Mouse (Mus musculus) CH12.LX (cell line): Measurements from ENCODE around the gene Fam71d.

ENCODE experiments used
- CHD2 ChIP-seq: IDR thresholded peaks from 2 replicates; pipeline ENCODE4 v1.6.1; 2011; ENCODE audit warnings: low read length, improper control_type of control experiment
- CTCF ChIP-seq, 2 experiments: IDR thresholded peaks in 1 of 2; conservative IDR thresholded peaks in 1 of 2; 2 replicates each; pipeline ENCODE4 v1.5.1; 2011 to 2012; ENCODE audit warnings: low read depth in 2 of 2, low read length in 2 of 2, improper control_type of control experiment in 1 of 2, inconsistent platforms in 1 of 2, mild to moderate bottlenecking in 1 of 2, moderate library complexity in 1 of 2
- EP300 ChIP-seq: IDR thresholded peaks from 2 replicates; pipeline ENCODE4 v1.6.1; 2011; ENCODE audit warnings: low read length, improper control_type of control experiment
- JUN ChIP-seq: IDR thresholded peaks from 2 replicates; pipeline ENCODE4 v1.6.1; 2011; ENCODE audit warnings: low read depth, mild to moderate bottlenecking, low read length, improper control_type of control experiment, moderate library complexity; ENCODE audit not compliant: insufficient read depth
- KAT2A ChIP-seq: IDR thresholded peaks from 2 replicates; pipeline ENCODE4 v1.6.1; 2012; ENCODE audit warnings: low read length, improper control_type of control experiment, inconsistent platforms; ENCODE audit not compliant: insufficient replicate concordance
- MAZ ChIP-seq: IDR thresholded peaks from 2 replicates; pipeline ENCODE4 v1.6.1; 2012; ENCODE audit warnings: low read depth, mild to moderate bottlenecking, inconsistent platforms, low read length, improper control_type of control experiment, moderate library complexity
- MEF2A ChIP-seq: IDR thresholded peaks from 2 replicates; pipeline ENCODE4 v1.6.1; 2014; ENCODE audit warnings: low read depth, mild to moderate bottlenecking, inconsistent platforms, low read length, improper control_type of control experiment, borderline replicate concordance
- MYC ChIP-seq: IDR thresholded peaks from 2 replicates; pipeline ENCODE4 v1.6.1; 2011; ENCODE audit warnings: low read depth, mild to moderate bottlenecking, improper control_type of control experiment, low read length
- POLR2A ChIP-seq: IDR thresholded peaks from 2 replicates; pipeline ENCODE4 v1.6.1; 2011; ENCODE audit warnings: low read depth, mild to moderate bottlenecking, improper control_type of control experiment, low read length
- POLR2AphosphoS2 ChIP-seq: IDR thresholded peaks from 2 replicates; pipeline ENCODE4 v1.6.1; 2011; ENCODE audit warnings: low read depth, low read length, improper control_type of control experiment
- USF1 ChIP-seq: IDR thresholded peaks from 2 replicates; pipeline ENCODE4 v1.6.1; 2014; ENCODE audit warnings: low read depth, mild to moderate bottlenecking, inconsistent platforms, low read length, improper control_type of control experiment
- USF2 ChIP-seq: conservative IDR thresholded peaks from 2 replicates; pipeline ENCODE4 v1.6.1; 2011; ENCODE audit warnings: low read depth, low read length, improper control_type of control experiment
- ZKSCAN1 ChIP-seq: IDR thresholded peaks from 2 replicates; pipeline ENCODE4 v1.6.1; 2012; ENCODE audit warnings: low read depth, inconsistent platforms, low read length, improper control_type of control experiment, borderline replicate concordance

DNA sequence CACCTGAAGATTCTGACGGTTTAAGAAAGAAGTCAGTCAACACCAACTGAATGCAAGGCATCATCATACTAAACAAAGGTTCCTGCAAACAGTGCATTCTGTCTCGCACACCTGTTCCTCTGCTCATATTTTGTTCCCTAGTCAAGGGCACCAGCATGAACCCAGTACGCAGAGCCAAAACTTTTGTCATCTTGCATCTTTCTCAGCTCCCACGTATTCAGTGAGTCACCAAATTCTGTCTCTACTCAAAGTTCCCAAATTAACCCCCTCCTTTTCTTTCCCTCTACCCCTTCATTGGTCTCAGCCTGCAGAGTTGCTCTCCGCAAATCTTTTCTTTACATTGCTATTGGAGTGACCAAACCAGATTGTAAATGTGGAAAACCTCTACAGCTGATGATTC, 2.5 kb upstream of the Fam71d start:
- TF ChIP-seq MAZ (no peak), CTCF (conservative IDR thresholded peaks at IDR 0.05 in 1 of 2, IDR thresholded peaks at IDR 0.05 in 1 of 2; ENCODE audit: low read depth in 2 of 2, low read length in 2 of 2) (no peak), POLR2AphosphoS2 (no peak), CHD2 (no peak), MYC (no peak), MEF2A (no peak), USF1 (no peak), USF2 (no peak), POLR2A (no peak), ZKSCAN1 (no peak), KAT2A (no peak), EP300 (no peak), JUN (no peak)
